Mouse (Mus musculus) C2C12 (cell line): ENCODE results near the gene Bend6.

Experiments
- CTCF ChIP-seq: IDR thresholded peaks from one replicate; pipeline ENCODE4 v1.5.1; 2011; ENCODE audit not compliant: control insufficient read depth, insufficient read depth, insufficient read length
- USF1 ChIP-seq: IDR thresholded peaks from one replicate; pipeline ENCODE4 v1.6.1; 2011; ENCODE audit warnings: low read depth, mild to moderate bottlenecking, control low read depth, moderate library complexity

DNA sequence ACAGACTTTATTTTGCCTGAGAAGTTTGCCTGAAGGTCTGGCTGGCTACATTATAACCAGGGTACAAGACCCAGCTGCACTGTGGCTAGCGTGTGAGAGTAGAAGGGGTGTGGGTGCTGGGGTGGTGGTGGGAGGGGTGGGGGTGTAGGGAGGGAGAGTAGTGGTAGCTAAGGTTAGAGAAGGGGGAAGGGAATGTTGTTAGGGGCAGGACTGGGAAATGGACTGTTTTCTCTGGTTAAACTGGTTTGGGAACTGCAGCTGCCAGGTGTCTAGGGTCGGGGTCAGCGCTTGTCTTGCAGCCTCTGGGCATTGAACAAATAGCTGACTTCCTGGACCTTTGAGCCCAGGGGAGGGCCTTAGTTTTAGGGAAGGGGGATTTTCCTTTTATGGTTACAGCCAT is 17.7 kb upstream of the Bend6 start:
- no peak for TF ChIP-seq CTCF
- no peak for TF ChIP-seq USF1
